Mouse (Mus musculus) adrenal gland, adult (tissue): ENCODE results near the gene Ncor2.
A peak's percentile ranks its signal among the peaks of the same experiment; 100 is the strongest.
"Not testable (repeated sequence)": the region's sequence is repeated elsewhere in the genome, so short reads cannot be mapped to it uniquely, and the experiment has no call there.

Experiments used
- DNase-seq, 2 experiments: peaks; one replicate each; pipeline ENCODE4 v3.0.0; 2022 to 2023; ENCODE audit warnings: low spot score in 1 of 2; ENCODE audit not compliant: inconsistent age in 2 of 2

Gene Ncor2

DNA sequence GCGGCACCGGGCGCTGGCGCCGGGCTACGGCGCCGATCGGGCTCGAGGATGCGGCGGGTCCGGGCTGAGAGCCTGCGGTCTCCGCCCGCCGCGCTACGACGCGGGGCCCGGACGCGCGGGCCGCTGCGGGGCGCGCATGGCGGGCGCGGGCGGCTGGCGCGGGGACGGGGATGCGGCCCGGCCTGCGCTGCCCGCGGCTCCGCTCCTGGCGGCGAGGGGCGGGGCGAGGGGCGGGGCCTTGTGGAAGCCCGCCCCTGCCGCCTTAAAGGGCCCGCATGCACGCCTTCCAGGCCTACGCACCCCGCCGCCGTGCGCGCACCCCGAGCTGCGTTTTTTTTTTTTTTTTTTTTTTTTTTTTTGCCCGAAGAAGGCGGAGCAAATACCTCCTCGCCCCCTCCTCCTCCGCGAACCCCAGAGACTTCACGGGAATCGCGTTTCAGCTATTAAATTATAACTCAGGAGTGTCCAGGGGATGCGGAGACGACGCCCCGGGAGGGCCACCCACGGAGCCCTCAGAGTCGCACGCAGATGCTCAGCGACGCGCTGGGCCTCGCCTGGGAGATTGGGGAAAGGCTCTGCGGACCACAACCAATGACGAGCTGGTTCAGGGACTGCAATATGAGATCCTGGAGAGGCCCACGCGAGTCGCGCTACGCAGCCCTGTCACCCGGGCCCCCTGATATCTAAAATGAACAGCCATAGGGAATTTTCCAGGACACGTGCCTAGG is at the start of gene Ncor2:
TSS of gene Ncor2 (minus strand) at position 213 of the 728 bp plus-strand sequence.
- peak; percentile 89 to 94 for DNase-seq

DNA sequence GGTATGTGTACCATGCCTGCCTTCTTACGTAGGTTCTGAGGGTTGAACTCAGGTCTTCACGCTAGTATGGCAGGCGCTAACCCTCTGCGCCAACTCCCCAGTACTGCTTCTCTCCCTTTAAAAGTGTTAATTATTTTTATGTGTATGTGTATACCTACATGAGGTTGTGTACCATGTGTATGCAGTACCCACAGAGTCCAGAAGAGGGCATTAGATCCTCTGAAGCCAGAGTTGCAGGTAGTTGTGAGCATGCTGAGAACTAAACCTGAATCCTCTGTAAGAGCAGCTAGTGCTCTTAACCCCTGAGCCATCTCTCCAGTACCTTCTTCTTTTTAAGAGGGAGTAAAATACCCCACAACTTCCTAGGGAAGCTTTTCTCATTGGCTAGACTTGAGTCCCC is 48.7 kb upstream of the Ncor2 start:
- no peak for DNase-seq

DNA sequence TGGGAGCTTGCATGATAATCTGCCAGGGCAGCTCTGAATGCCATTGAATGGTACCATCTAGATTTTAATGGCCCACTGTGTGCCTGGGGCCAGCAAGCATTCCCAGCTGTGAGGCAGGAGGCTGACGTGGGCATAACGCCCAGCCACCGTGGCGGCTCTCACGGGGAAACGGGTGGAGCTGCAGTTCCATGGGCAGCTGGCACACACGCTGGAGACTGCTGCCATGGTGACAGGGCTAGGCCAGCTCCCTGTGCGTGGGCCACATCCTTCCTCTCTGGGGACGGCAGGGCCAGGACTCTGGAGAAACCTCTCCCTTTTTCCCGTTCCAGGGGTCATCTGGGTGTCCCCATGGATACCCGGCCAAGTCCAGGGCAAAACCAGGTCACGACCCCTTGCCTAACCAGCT is 47.2 kb upstream of the Ncor2 start:
- DNase-seq = peak; percentile 54 to 75

DNA sequence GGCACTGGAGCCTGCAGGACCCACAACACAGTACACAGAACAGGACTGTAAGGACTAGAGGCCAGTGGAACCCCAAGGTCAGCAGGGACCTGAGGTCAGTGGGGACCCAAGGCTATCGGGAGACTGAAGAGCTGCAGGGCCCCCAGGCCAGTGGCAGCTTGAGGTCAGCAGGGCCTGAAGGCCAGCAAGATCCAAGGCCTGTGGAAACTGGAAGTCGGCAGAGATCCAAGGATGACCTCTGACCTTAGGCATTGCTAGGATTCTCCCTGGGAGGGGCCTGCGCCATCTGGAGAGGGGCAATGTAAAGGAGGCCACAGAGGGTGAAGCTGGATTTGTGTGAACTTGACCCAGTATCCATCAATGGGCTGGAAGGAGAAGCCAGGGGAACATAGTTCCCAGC is 45.9 kb upstream of the Ncor2 start:
- DNase-seq = peak; percentile 63 to 85

DNA sequence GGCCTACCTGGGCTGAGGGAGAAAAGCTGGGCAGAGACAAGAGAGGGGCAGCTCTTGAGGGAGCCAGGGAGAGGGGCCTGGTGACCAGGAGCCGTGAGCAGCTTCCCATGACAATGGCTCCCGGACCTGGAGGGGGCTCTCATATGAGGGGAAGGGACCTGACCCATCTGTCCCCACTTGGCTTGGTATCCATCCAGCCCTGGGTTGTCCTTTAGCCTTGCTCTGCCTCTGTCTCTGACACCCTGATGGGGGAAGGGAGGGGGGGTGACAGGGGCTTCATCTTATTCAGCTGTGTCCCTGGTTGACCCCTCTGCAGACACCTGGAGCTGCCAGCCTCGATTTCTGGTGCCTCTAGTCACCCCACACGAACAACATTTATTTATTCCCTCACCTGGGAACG is 44.9 kb upstream of the Ncor2 start:
- no peak for DNase-seq

DNA sequence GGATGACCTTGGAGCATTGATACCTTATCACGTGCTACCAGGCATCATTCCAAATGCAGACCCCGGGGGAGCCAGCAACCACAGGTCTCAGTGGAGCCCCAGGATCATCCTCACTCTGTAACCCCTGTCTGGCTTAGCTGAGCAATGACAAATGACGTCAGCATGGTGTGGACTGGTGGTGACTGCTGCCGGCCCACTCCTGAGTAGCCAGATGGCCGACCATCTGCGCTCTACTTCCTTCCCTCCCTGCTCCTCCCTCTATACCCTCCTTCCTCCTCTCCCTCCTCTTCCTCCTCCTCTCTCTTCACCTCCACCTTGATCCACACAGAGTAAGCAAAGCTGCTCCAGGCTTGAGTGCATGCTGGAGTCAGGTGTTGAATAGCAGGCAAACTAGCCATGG is 43.7 kb upstream of the Ncor2 start:
- peak; percentile 31 to 44 for DNase-seq

DNA sequence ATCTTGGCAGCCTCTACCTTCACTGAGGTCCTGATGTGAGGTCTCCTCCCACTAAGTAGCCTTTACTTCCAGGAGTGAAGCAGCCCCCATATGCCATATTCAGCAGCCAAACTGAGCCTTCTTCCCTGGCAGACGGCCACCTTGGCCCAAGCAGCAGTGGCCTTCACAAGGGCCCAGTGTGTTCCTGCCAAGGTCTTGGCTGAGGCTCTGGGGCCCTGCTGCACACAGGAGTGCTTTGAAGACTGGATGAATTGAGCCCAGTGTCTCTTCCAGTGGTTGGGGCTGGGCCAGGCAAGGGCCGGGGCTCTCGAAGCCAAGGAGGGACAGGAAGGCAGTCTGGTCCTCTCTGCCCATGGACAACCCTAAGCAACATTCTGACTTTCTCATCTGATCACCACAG is 42.8 kb upstream of the Ncor2 start:
- DNase-seq = peak; percentile 94 to 95

DNA sequence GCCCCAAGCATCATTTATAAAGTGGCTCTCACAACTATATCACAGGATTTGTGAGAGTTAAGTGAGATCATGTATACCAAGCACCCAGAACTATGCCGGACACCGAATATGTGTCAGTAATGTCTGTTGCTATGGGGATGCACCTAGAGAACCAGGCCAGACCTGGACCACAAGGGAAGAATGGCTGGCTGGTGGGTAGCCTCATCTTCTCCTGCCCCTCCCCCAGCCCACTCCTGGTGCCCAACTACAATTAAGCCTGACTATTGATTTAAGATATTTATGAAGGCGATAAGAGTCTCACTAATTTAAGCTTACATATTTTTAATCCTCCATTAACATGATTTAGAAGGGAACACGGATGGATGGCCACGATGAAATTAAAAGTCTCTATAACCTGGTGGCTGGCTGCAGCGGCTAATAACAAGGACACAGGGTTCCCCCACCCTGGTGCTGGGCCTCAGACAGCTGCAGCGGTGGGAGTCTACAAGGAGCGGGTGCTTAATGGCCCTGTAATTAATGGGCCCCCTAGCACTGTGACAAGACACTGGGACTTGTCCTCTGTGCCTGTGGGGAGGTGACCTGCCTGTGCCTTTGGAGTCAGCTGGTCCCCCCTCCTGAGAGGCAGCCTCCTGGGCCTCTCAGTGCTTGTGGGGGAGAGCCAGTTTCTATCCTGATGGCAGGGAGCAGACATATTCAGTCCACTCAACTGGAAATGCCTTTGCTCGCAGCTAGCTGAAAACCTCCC is 38.6 kb upstream of the Ncor2 start:
- DNase-seq = peak in 1 of 2 experiments; percentile 41

DNA sequence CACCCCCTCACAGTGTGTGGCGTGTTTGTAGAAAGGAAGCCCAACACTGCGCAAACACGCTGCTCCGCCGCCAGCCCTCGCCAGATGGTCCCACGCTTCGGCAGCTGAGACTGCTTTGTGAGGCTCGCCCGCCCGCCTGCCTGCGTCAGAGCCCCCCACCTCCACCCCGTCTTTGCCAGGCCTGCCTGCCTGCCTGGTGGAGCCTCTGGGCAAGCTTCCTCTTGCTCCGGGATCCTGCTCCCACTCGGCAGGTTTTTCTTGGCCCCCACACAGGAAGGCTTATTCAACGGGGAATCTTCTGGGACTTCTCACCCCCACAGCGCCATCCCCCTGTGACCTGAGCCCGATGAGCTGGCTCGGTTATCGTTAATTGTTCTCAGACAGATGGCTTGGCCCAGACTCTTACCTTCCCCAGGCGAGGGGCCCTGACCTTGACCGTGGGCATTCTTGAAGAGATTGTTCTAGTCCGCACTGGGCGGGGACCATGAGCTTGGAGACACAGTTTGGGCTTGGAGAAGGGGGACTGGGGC is 37.0 kb upstream of the Ncor2 start:
- peak; percentile 72 to 83 for DNase-seq

DNA sequence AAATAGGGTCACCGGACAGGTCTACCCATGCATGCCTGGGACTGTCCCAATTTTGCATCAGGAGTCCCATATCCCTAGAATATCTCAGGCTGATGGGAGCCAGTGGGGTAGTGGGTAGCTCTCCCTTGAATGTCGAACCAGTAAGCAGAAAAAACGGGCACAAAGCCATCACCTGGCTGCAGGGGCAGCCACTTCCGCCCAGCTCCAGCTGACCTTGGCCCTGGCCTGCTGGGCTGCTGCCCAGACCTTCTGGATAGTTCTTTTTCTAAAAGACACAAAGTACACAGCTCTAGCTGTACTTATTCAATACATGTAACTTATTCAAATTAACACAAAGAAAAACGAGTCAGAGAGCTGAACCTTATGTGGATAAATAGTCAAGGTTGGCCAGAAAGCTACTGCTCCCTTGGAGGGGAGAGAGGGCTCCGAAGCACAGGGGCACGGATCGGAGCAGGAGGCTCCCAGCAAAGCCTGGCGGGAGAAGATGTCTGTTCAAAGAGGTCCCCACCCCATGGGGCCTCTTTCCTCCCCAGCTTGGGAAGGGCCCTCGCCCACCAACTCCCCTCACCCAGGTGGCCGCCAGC is 36.4 kb upstream of the Ncor2 start:
- DNase-seq = peak; percentile 90 to 94

DNA sequence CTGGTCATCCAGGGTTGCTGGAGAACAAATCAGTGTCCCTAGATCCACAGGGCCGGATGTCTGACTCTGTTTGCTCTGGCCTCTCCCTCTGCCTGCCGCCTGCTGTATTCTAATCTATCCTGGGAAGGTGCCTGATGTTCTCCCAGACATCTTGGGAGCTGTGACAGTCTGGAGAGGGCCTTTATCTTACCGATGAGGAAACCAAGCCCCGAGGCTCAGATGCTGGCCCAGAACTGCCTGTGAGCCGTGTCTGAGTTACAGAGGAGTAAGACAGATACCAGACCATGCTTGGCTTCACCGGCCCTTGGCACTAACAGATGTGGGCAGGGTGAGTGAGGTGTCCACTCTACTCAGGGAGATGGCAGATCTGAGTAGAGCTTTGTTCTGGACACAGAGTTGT is 35.0 kb upstream of the Ncor2 start:
- DNase-seq = peak in 1 of 2 experiments; percentile 54

DNA sequence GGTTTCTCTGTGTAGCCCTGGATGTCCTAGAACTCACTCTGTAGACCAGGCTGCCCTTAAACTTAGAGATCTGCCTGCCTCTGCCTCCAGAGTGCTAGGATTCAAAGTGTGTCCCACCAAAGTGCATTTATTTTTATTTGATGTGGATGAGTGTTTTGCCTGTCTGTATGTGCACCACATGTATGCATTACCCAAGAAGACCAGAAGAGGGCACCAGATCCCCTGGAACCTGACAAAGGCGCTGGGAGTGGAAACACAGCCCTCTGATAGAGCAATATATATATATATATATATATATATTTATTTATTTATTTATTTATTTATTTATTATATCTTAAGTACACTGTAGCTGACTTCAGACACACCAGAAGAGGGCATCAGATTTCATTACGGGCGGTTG is 25.9 kb upstream of the Ncor2 start:
- peak in 1 of 2 experiments; percentile 50 for DNase-seq

DNA sequence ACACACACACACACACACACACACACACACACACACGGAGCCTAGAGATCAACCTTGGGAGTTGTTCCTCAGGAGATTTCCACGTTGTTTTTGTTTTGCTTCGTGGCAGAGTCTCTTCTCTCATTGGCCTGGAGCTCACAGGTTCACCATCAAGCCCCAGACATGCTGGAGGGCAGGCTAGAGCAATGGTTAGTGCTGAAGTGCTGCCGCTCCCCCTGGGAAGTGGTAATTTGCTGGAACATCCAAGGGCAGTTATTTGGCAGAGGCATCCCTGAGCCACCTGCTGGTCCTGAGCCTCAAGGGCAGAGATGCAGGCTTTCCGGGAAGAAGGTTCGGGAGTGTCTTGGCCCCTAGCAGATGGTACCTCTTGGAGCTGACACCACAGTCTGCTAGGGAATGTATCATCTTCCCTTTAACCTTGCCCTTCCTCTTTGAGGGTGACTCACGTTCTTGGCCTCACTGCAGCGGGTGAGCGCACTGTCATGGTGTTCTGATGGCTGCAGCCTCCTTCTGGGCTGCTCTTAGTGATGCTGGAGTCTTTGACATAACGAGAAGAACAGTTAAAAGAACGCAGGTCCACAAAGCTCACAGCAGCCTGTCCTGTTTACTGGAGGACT is 25.3 kb upstream of the Ncor2 start:
- DNase-seq = peak; percentile 85 to 90

DNA sequence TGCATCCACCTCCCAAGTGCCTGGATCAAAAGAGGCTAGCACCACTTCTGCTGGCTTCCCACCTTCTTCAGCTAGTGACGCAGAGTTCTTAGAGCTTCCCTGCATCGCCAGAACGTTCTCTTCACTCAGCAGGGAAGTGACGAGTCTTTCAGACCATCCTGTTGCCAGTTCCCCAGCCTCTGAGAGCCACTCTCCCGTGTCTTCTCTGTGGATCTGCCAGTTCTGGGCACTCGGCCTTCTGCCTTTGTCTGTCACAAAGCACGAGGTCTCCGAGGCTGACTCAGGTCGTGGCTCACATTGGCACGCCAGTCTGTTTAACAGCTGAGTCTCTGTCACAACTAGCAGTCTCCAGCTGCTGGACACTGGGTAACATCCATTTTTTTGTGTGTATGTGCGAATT is 24.7 kb upstream of the Ncor2 start:
- peak; percentile 89 to 93 for DNase-seq

DNA sequence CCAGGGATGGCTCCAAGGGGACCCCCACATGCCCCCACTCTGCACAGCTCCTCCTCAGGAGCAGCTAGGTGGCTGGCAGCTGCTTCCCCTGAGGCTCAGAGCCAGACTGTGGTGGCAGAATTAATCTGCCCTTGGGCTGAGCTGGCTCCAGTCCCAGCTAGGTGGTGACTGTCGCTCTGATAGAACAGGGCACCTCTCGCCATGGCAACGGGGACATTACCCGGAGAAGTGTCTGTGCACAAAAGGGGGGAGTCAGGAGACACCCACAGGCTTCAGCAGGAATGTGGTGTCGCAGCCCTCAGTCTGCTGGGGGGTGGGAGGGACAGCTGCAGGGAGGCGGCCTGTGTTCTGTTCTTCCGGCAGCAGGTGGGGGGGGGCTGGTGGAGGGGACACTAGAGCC is 24.1 kb upstream of the Ncor2 start:
- peak; percentile 92 to 94 for DNase-seq

DNA sequence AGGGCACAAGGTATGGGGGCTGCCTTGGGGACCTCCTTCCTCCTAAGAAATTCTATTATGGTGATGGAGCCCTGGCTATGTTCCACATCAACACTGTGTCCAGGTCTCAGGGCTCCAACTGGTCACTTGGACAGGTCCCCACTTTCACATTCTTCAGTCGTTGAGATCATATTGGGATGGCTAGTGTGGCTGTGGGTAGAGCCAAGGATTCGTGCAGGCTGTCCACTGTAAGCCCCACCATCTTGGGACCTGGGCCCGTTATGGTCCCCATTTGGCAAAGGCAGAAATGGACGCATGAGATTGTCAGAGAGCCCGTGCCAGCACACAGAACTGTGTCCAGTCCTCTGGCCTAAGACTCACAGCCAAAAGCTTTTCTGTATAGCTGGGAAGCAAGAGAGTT is 23.1 kb upstream of the Ncor2 start:
- no peak for DNase-seq

DNA sequence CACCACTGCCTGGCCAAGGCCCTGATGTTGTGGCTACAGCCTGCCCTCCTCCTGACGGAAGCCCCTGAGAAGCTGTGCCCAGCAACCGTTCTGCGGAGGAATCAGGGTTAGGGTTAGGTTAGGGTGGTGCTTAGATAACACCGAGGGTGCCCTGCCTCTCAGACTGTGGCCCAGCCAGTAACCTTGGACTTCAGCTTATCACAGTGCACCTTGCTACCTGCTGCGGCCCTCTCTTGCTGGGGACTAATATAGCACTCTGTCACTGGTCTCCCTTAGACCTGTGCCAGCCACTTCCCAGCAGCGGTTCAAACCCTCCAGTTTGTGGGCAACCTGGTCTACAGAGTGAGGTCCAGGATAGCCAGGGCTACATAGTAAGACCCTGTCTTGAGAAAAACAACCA is 20.1 kb upstream of the Ncor2 start:
- DNase-seq = no peak

DNA sequence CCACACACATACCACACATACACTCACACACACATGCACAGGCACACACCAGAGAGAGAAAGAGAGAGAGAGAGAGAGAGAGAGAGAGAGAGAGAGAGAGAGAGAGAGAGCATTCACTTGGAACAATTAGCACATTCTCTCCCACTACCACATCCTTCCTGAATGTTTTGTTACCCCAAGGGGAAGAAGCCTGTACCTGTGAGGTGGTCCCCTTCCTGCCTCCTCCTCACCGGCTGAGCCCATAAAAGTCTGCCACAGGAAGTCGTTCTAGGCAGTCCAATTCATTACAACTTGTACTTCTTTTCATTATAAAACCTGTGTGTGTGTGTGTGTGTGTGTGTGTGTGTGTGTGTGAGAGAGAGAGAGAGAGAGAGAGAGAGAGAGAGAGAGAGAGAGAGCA is 18.3 kb upstream of the Ncor2 start:
- not testable (repeated sequence) for DNase-seq

DNA sequence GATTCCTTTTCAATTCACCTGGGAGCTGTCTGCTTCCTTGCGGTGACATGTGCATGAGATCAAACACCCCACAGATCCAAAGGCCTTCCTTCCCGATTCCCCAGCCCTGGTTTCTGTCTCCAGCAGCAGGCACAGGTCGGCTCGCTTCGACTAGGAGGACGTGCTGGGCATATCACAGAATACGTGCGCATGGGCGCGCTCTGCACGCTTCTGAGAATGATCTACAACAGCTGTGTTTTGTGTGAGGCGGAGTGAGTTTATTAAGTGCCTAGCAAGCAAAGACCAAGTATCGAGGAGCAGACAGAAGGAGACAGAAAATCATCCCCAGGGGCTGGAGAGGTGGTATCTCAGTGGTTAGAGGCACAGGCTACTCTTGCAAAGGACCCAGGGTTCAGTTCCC is 17.0 kb upstream of the Ncor2 start:
- no peak for DNase-seq

DNA sequence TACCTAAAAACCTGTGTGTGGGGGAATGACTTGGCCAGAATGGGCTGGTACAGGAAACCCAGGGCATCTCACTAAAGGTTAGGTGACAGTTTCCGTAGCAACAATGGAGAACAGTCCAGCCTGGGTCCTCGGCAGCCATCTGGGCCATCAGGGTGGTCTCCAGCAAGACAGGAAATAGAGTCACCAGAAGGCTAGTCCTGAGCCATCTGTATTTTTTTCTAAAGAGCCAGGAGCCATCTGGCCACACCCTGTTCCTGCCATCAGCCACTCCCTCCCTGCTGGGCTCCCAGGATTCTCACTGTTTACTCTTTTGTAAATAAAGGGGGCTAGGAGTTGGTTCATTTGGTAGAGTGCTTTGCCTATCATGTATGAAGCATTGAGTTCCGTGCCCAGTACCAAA is 16.1 kb upstream of the Ncor2 start:
- DNase-seq = no peak
